Mouse (Mus musculus) macrophage (primary cell): ENCODE data around the gene Lipa. TPM values are rescaled to one million over a fixed set of nuclear protein-coding genes. Genes with fewer than 3 reads are reported as not detected.

ENCODE experiments used
- H3K27ac ChIP-seq: fragments of 350-480 bp; formaldehyde crosslinking; 2 replicates; pipeline ENCODE4 v1.9.0; 2021
- H3K36me3 ChIP-seq: fragments of 350-480 bp; formaldehyde crosslinking; 2 replicates; pipeline ENCODE4 v1.9.0; 2021; ENCODE audit errors: inconsistent target
- H3K4me3 ChIP-seq: fragments of 350-480 bp; formaldehyde crosslinking; 2 replicates; pipeline ENCODE4 v1.9.0; 2021; ENCODE audit errors: inconsistent target
- H3K79me2 ChIP-seq: fragments of 350-480 bp; formaldehyde crosslinking; 2 replicates; pipeline ENCODE4 v1.9.0; 2021; ENCODE audit errors: inconsistent target
- WGBS: methylation state at CpG from one replicate; pipeline ENCODE4 v1.1.7; 2026; ENCODE audit warnings: inconsistent platforms; ENCODE audit not compliant: missing documents; 5-methylcytosine and 5-hydroxymethylcytosine counted together
- polyA plus RNA-seq: library from polyadenylated mRNA; stranded (reverse); fragments of 250-400 nt; gene quantifications from 3 replicates; pipeline ENCODE4 v1.2.4, GENCODE M21; 2018; ENCODE audit warnings: inconsistent platforms

Gene Lipa
- polyA plus RNA-seq, 1 experiment from 2014 or later = 1,428 TPM

DNA sequence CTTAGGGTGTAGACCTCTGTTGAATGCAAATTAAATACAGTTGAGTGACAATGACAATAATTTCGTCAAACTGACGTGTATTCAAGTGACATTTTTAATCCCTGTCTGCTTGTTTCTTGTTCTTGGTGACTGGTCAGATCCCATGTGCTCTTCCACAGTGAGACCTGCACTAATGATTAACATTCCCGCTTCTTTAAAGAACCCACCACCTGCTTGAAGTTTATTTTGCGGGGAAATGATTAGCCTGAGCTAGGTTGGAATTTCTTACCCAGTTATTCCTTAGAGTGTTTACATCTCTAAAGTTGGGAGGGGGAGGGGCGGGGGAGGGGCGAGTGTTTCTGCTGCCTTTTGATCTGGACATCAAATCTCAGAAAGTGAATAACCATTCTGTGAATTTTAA is 59.1 kb downstream of the Lipa start:
- no peak overlapping the region for H3K4me3 ChIP-seq
- 85% methylated on average over 6 of the region's 6 CpGs for WGBS
- H3K79me2 ChIP-seq = no peaks in the 10 kb centered on the region
- no peak overlapping the region for H3K27ac ChIP-seq
- no peaks in the 10 kb centered on the region for H3K36me3 ChIP-seq

DNA sequence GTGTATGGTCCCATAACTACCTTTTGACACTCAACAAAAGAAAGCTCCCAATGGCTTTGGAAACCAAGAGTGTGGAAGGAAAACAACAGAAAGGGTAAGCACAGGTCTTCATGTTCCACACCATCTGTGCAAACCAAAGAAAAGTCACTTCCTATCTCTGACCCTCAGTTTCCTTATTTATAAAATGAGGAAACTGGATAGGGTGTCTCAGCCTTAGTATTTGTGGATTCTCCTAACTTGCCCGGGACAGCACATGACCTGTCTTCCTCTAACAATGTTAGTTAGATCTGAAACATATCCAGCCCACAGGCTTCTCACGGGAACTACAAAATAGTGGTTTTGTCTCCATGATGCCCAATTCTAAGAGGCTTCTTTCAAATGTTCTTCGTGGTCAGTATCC is 62.8 kb downstream of the Lipa start:
- 27% methylated on average over 3 of the region's 3 CpGs for WGBS
- peak overlapping the region; percentile 66 for H3K27ac ChIP-seq
- H3K36me3 ChIP-seq = no peaks in the 10 kb centered on the region
- H3K79me2 ChIP-seq = no peaks in the 10 kb centered on the region
- no peak overlapping the region for H3K4me3 ChIP-seq

DNA sequence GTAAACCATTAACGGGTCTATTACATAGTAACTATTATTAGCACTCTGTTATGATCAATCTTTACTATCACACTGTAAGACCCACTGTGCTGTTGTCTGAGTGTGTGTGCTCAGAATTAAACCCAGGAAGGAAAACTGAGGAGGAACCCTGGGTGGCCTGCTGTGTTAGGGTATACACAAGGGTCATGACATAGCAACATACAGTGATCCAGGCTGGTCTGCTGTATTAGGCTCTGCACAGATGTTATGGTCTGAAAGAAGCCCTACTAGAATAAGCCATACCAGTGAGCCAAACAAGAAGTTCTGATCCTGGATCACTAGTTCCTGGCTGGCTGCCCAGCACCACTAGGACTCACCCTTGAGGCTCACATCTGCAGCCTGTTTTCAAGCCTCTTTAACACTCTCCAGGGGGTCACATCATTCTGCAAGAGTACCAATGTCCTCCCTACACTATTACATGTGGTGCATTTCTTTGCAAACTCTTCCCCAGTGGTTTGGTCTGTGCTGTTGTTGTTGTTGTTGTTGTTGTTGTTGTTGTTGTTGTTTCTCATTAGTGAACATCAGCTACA is 65.7 kb downstream of the Lipa start:
- H3K4me3 ChIP-seq = no peak overlapping the region
- no peaks in the 10 kb centered on the region for H3K79me2 ChIP-seq
- 92% methylated on average over 1 of the region's 1 CpGs for WGBS
- no peaks in the 10 kb centered on the region for H3K36me3 ChIP-seq
- no peak overlapping the region for H3K27ac ChIP-seq

DNA sequence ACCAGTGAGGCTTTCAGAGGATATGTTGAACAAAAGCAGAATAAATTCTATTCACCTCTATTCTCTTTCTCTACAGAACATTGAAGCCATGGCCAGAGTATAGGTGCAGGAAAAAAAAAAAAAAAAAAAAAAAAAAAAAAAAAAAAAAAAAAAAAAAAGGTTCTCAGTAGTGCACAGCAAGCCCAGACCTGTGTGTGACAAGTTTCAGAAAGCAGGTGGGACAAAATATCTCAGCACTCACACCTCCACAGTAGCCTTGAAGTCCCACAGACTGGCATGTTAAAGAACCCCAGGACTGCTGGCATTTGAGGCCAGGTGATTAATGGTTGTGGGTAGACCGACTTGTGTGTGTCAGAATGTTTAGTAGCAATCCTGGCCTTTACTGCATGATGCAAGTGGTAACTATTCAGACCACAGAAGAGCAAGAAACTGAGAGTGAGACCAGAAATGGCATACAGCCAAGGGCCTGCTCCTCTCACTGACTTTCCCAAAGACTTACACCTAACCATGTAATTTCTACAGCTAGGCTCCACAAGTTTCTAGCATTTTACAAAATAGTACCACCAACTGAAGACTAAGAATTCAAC is 76.4 kb downstream of the Lipa start:
- WGBS = 33% methylated on average over 1 of the region's 1 CpGs
- no peaks in the 10 kb centered on the region for H3K79me2 ChIP-seq

DNA sequence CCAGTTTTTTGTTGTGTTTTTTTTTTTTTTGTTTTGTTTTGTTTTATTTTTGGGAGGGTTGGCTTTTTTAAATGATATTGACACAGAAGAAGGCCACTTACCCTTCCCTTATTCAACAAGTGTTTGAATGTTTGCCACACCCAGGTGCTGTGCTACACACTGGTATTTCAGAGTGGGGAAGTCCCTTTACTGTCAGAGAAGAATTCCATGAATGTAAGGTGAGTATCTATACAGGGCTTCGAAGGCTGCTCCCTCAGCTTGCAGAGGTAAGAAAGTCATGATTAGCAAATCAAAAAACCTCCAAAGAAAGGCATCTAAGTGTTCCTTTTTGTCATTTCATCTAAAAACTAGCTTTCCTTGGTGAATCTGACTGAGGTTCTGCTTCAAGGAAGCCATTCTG is 78.4 kb downstream of the Lipa start:
- 92% methylated on average over 1 of the region's 1 CpGs for WGBS

More for the DNA sequence above, 76.4 kb downstream of the Lipa start:
- H3K4me3 ChIP-seq = no peak overlapping the region
- no peaks in the 10 kb centered on the region for H3K36me3 ChIP-seq
- H3K27ac ChIP-seq = no peak overlapping the region

DNA sequence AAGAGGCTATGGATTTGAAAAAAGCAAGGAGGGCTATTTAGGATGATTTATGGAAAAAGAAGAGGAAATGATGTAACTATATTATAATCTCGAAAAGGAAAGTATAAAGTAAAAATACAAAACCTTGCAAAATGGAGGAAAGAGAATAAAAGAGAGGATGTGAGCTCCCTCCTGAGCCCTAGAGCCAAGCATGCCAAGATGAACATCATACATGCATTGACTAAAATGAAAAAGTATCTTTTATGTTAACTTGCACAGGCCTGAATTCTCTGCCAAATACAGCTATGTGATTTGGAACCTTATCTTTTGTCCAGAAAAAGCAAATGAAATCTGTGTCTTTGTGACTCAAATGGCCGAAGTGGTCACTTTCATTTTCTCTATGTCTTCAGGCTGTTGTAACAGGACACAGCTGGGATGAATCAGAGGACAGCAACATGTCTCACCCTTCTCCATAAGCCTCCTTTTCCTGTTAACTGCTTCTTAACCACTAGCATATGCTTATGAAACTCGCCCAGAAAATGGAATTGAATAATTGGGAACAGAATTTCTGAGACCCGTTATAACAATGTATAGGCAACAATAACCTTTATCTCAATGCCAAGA is 81.8 kb downstream of the Lipa start:
- 29% methylated on average over 4 of the region's 4 CpGs for WGBS
- H3K4me3 ChIP-seq = peak overlapping the region; percentile 17
- H3K79me2 ChIP-seq = no peaks in the 10 kb centered on the region
- H3K36me3 ChIP-seq = no peaks in the 10 kb centered on the region
- H3K27ac ChIP-seq = peak overlapping the region; percentile 59

More for the DNA sequence above, 78.4 kb downstream of the Lipa start:
- Histone ChIP-seq H3K27ac (no peak overlapping the region), H3K36me3 (no peaks in the 10 kb centered on the region), H3K79me2 (no peaks in the 10 kb centered on the region), H3K4me3 (no peak overlapping the region)

DNA sequence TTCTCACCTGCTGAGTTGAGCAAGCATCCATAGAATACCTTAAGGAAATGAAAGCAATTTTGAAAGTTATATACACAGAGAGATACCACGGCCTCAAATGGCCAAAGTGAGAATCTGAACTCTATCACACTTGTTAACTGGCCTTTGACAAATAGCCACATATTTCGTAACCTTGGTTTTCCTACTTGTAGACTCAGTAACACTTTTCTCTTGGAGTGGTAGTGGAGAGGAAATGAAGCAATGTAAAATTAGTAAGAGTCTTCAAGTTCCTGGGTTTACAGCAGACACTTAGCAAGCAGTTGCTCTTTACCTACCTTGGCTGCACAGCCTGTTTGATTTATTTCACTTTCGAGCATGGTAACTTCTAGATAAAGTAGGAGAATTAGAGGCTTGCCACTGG is 82.5 kb downstream of the Lipa start:
- WGBS = 8% methylated on average over 3 of the region's 3 CpGs
- Histone ChIP-seq H3K79me2 (no peaks in the 10 kb centered on the region), H3K36me3 (no peaks in the 10 kb centered on the region), H3K4me3 (peak overlapping the region; percentile 17; the same call in 1 of the 2 replicates), H3K27ac (peak overlapping the region; percentile 59)

Other genes with a start within 250 kb of the Lipa start
- gene Fas, start 236.8 kb downstream of the Lipa start, polyA plus RNA-seq = 5.8 to 20.4 TPM (median 10.6 TPM) in 3 replicates
- 1.2 to 3.1 TPM in 2 of 3 replicates, not detected in the other for gene Ch25h, start 52.3 kb downstream of the Lipa start, polyA plus RNA-seq
- gene Ifit2, start 23.2 kb upstream of the Lipa start, polyA plus RNA-seq = 92.3 to 757 TPM (median 307 TPM) in 3 replicates
- gene Ifit3, start 56.1 kb upstream of the Lipa start, polyA plus RNA-seq = 215 to 762 TPM (median 269 TPM) in 3 replicates
- 5.2 to 71.8 TPM (median 6.7 TPM) in 3 replicates for gene Ifit1bl1, start 74.5 kb upstream of the Lipa start, polyA plus RNA-seq
- gene Ifit3b, start 80.5 kb upstream of the Lipa start, polyA plus RNA-seq = 29.7 to 123 TPM (median 34.2 TPM) in 3 replicates
- 0.16 to 0.50 TPM (median 0.25 TPM) in 3 replicates for gene Ifit1bl2, start 113.3 kb upstream of the Lipa start, polyA plus RNA-seq
- gene Ifit1, start 113.4 kb upstream of the Lipa start, polyA plus RNA-seq = 42.4 to 217 TPM (median 43.4 TPM) in 3 replicates
- gene Slc16a12, start 219.8 kb upstream of the Lipa start, polyA plus RNA-seq = 0.16 to 0.21 TPM in 2 of 3 replicates, not detected in the other